Mouse (Mus musculus): Measurements from ENCODE around the gene Wnt3. TPM values are rescaled to one million over a fixed set of nuclear protein-coding genes. Genes with fewer than 3 reads are reported as not detected.

Wnt3 gene
- polyA plus RNA-seq, 1 experiment, result not detected

DNA sequence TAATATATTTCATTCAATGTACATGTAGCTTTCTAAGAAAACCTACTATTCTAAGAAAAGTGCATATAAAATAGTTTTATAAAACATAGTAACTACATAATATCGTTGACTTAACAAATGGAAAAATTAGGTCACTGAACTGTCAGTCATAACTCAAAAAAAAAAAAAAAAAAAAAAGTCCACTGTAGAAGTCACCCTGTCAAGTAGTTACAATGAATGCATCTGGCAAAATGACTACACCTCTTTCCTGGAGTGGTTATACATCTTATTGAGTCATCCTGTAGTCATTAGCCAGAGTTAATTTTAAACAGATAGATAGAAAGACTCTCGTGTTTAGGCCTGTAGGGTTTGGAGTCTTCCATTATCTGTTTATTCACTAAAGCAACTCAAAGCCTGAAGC, 65.0 kb downstream of the Wnt3 start:
- TF ChIP-seq CTCF (conservative IDR thresholded peaks at IDR 0.05; ENCODE audit: insufficient read depth, insufficient read length, low read depth, low read length) (no peak), POLR2A (IDR thresholded peaks at IDR 0.05; ENCODE audit: low read depth, low read length) (no peak)
- Histone ChIP-seq H3K27me3 (replicated peaks; ENCODE audit: control insufficient read depth, insufficient read depth, low read length) (no peaks in the 10 kb centered on the region), H3K4me1 (ENCODE audit: control insufficient read depth, insufficient read depth, low read length) (no peaks in the 10 kb centered on the region), H3K27ac (ENCODE audit: insufficient read depth, low read depth, low read length) (no peak overlapping the region), H3K4me3 (ENCODE audit: insufficient read depth, low read depth, low read length) (no peak overlapping the region), H3K36me3 (ENCODE audit: control insufficient read depth, insufficient read depth, low read length) (peaks cover 2% of the 10 kb centered on the region; the same call in 1 of the 2 replicates)
- WGBS, result 71% methylated on average over 2 of the region's 2 CpGs
- no peak for DNase-seq

DNA sequence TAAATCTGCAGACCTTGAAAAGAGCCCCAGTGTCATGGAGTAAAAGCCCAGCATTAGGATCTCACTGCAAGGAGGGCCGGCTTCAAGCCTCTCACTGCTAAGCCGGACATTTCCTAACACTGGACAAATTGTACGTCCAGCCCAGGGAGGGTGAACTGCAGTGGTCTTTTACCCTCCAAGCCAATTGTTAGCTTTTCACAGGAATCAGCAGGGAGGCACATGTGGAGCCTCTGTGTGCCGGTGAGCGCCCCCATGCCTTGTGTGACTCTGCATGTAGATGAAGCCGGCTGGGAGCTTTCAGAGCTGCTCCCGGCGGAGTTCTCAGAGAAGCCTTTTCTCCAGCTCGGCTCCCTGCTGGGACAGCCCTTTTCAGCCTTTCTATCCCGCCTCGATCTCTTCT, 66.9 kb downstream of the Wnt3 start:
- DNase-seq, result no peak
- Histone ChIP-seq H3K4me1 (ENCODE audit: control insufficient read depth, insufficient read depth, low read length) (no peaks in the 10 kb centered on the region), H3K36me3 (ENCODE audit: control insufficient read depth, insufficient read depth, low read length) (peaks cover 2% of the 10 kb centered on the region; the same call in 1 of the 2 replicates), H3K4me3 (ENCODE audit: insufficient read depth, low read depth, low read length) (no peak overlapping the region), H3K27ac (ENCODE audit: insufficient read depth, low read depth, low read length) (no peak overlapping the region), H3K27me3 (replicated peaks; ENCODE audit: control insufficient read depth, insufficient read depth, low read length) (no peaks in the 10 kb centered on the region)
- no peak for TF ChIP-seq CTCF (conservative IDR thresholded peaks at IDR 0.05; ENCODE audit: insufficient read depth, insufficient read length, low read depth, low read length)
- TF ChIP-seq POLR2A (IDR thresholded peaks at IDR 0.05; ENCODE audit: low read depth, low read length), result no peak
- WGBS, result 63% methylated on average over 11 of the region's 11 CpGs

DNA sequence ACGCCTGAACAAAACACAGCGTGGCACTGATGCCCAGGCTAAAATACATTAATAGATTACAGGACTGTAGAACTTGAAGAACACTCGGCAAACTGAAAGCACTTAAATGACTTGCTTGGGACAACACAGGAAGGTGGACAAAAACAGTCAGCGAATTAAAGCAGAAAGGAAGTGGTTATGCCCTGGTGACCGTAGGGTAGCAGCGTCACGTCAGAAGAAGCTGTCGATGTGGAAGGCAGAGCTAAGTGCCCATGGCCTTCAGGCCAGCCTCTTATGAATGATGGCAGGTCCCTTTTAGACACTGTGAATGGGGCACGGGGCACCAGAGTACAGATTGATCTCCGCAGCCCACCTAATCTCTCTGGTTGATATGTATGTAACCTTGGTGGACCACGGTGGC, 74.3 kb downstream of the Wnt3 start:
- 85% methylated on average over 11 of the region's 11 CpGs for WGBS
- no peak for DNase-seq
- no peaks in the 10 kb centered on the region for H3K27me3 ChIP-seq (replicated peaks; ENCODE audit: control insufficient read depth, insufficient read depth, low read length)
- H3K4me3 ChIP-seq (ENCODE audit: insufficient read depth, low read depth, low read length), result no peak overlapping the region
- TF ChIP-seq CTCF (conservative IDR thresholded peaks at IDR 0.05; ENCODE audit: insufficient read depth, insufficient read length, low read depth, low read length) (no peak), POLR2A (IDR thresholded peaks at IDR 0.05; ENCODE audit: low read depth, low read length) (no peak)
- H3K4me1 ChIP-seq (ENCODE audit: control insufficient read depth, insufficient read depth, low read length), result no peaks in the 10 kb centered on the region
- H3K36me3 ChIP-seq (ENCODE audit: control insufficient read depth, insufficient read depth, low read length), result no peaks in the 10 kb centered on the region
- H3K27ac ChIP-seq (ENCODE audit: insufficient read depth, low read depth, low read length), result no peak overlapping the region

DNA sequence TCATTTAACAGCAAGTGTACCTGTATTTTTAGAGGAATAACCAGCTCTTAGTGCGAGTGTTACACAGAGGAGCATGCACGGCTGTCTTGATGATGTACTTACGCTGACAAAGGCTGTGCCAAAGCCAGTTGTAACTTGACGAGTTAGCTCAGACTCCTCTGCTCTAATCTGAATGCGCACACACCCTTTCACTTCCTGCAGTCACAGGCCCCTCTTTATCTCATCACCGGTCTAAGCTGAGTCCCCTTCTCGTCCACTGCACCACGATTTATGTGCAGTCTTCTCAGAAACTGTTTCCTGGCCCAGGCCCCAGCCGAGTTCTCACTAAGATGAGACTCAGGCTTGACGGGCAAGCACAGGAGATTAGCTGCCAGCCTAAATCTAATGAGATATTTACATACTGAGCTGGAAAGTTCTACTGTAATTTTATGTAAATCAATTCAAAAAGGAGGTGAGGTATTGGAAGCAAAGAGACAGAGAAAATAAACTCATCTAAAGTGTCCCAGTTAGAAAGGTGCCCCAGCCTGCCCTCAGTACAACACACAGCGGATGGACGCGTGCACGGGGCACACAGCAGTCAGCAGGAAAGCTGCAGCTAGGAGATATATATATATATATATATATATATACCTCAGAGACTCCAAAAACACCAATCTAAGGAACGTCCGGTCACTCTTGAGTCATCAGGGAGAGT, 78.8 kb downstream of the Wnt3 start:
- H3K36me3 ChIP-seq (ENCODE audit: control insufficient read depth, insufficient read depth, low read length), result no peaks in the 10 kb centered on the region
- TF ChIP-seq CTCF (conservative IDR thresholded peaks at IDR 0.05; ENCODE audit: insufficient read depth, insufficient read length, low read depth, low read length), result no peak
- TF ChIP-seq POLR2A (IDR thresholded peaks at IDR 0.05; ENCODE audit: low read depth, low read length), result no peak
- H3K4me1 ChIP-seq (ENCODE audit: control insufficient read depth, insufficient read depth, low read length), result no peaks in the 10 kb centered on the region
- no peak overlapping the region for H3K4me3 ChIP-seq (ENCODE audit: insufficient read depth, low read depth, low read length)
- WGBS, result 70% methylated on average over 16 of the region's 16 CpGs
- H3K27ac ChIP-seq (ENCODE audit: insufficient read depth, low read depth, low read length), result no peak overlapping the region
- H3K27me3 ChIP-seq (replicated peaks; ENCODE audit: control insufficient read depth, insufficient read depth, low read length), result no peaks in the 10 kb centered on the region
- no peak for DNase-seq

DNA sequence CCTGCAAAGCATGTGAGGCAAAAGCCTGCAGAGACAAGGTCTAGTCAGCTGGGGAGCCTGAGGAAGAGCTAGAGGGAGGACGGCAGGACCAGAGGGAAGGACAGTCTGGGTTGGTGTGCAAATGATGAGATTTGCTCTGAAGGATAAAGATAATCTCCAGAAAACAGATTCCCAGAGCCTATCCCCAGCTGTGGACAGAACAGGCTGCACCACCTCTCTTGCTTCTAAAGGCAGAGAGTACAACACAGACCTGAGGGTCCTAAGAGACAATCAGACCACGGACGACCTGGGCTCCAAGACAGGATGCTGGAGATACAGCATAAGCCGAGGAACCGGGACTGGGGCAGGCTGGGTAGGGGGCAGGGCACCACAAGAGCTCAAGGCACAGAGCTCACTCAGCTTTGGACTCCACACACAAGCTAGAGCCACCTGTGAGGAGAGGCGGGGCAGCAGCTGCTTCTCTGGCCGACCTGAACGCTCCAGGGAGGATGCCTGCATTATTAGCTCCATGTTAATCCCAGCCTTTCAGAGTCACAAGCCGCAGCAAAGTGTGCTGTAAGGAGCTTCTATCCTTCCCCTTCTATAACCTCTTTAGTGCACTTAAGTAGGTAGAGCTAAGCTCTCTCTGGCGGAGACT, 79.5 kb downstream of the Wnt3 start:
- H3K4me1 ChIP-seq (ENCODE audit: control insufficient read depth, insufficient read depth, low read length), result no peaks in the 10 kb centered on the region
- WGBS, result 64% methylated on average over 10 of the region's 10 CpGs
- no peaks in the 10 kb centered on the region for H3K27me3 ChIP-seq (replicated peaks; ENCODE audit: control insufficient read depth, insufficient read depth, low read length)
- no peak overlapping the region for H3K27ac ChIP-seq (ENCODE audit: insufficient read depth, low read depth, low read length)
- no peak for DNase-seq
- H3K36me3 ChIP-seq (ENCODE audit: control insufficient read depth, insufficient read depth, low read length), result no peaks in the 10 kb centered on the region; the same call in 1 of the 2 replicates
- TF ChIP-seq CTCF (conservative IDR thresholded peaks at IDR 0.05; ENCODE audit: insufficient read depth, insufficient read length, low read depth, low read length) (no peak), POLR2A (IDR thresholded peaks at IDR 0.05; ENCODE audit: low read depth, low read length) (no peak)
- no peak overlapping the region for H3K4me3 ChIP-seq (ENCODE audit: insufficient read depth, low read depth, low read length)

DNA sequence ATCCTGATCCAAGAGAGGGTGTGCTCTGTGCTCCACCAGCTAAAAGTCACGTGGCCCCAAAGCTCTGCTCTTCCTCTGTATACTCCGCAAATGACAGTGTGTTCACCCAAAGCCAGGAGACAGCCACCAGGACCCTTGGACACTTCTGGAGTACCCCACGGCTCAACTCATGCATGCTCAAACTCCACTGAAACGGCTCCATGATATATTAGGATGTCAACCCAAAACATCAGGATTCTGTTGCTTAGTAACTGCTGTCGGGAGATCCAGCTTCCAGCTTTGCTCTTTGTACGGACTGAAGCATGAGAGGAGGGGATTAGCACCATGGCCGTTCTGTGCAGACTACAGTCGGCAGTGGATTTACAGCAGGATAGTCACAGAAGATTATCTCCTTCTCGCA, 80.3 kb downstream of the Wnt3 start:
- Histone ChIP-seq H3K36me3 (ENCODE audit: control insufficient read depth, insufficient read depth, low read length) (no peaks in the 10 kb centered on the region; the same call in 1 of the 2 replicates), H3K4me1 (ENCODE audit: control insufficient read depth, insufficient read depth, low read length) (peaks cover 8% of the 10 kb centered on the region), H3K27ac (ENCODE audit: insufficient read depth, low read depth, low read length) (no peak overlapping the region), H3K4me3 (ENCODE audit: insufficient read depth, low read depth, low read length) (no peak overlapping the region), H3K27me3 (replicated peaks; ENCODE audit: control insufficient read depth, insufficient read depth, low read length) (no peaks in the 10 kb centered on the region)
- WGBS, result 61% methylated on average over 9 of the region's 9 CpGs
- no peak for DNase-seq
- TF ChIP-seq CTCF (conservative IDR thresholded peaks at IDR 0.05; ENCODE audit: insufficient read depth, insufficient read length, low read depth, low read length), result no peak
- no peak for TF ChIP-seq POLR2A (IDR thresholded peaks at IDR 0.05; ENCODE audit: low read depth, low read length)

DNA sequence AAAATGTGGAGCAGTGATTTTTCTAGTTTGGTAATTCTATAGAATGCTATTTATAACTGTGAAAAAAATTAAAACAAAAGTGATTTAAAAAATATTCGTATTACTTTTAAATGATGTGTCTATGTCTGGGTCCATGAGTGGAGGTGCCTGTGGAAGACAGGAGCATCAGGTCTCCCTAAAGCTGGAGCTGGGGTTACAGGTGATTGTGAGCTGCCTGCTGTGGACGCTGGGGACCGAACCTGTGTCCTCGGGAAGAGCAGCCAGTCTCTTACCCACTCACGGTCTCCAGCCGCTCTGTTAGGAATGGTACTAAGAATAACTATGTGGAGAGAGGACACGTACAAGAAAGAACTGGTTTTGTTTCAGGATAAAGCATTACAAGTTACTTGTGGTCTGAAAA, 82.7 kb downstream of the Wnt3 start:
- H3K36me3 ChIP-seq (ENCODE audit: control insufficient read depth, insufficient read depth, low read length), result peaks cover 2% of the 10 kb centered on the region; the same call in 1 of the 2 replicates
- H3K4me3 ChIP-seq (ENCODE audit: insufficient read depth, low read depth, low read length), result no peak overlapping the region
- H3K27ac ChIP-seq (ENCODE audit: insufficient read depth, low read depth, low read length), result no peak overlapping the region
- no peak for DNase-seq
- H3K27me3 ChIP-seq (replicated peaks; ENCODE audit: control insufficient read depth, insufficient read depth, low read length), result no peaks in the 10 kb centered on the region
- TF ChIP-seq POLR2A (IDR thresholded peaks at IDR 0.05; ENCODE audit: low read depth, low read length) (no peak), CTCF (conservative IDR thresholded peaks at IDR 0.05; ENCODE audit: insufficient read depth, insufficient read length, low read depth, low read length) (no peak)
- 95% methylated on average over 7 of the region's 7 CpGs for WGBS
- H3K4me1 ChIP-seq (ENCODE audit: control insufficient read depth, insufficient read depth, low read length), result peaks cover 11% of the 10 kb centered on the region
